Mouse (Mus musculus) megakaryocyte, adult 5-6 weeks (primary cell): ENCODE measurements around the gene Tmem114. TPM values are rescaled to one million over a fixed set of nuclear protein-coding genes. Genes with fewer than 3 reads are reported as not detected.

Experiments
- ATAC-seq: 2 replicates; pipeline ENCODE4 v1.8.0; 2016; ENCODE audit warnings: mild to moderate bottlenecking, inconsistent platforms; ENCODE audit not compliant: poor library complexity, severe bottlenecking
- total RNA-seq, 2 experiments: library from RNA; stranded (forward) in 1 of 2; stranded (reverse) in 1 of 2; fragments of 153-499, 151-499 nt in 1 of 2; fragments of 221-1000, 200-1000 nt in 1 of 2; gene quantifications; 2 replicates each; pipeline versions ENCODE4 v1.2.3 to v1.2.4; 2015 to 2017

Tmem114 gene
- total RNA-seq (2015): not detected in 2 replicates
- total RNA-seq (2017): not detected in 2 replicates

DNA sequence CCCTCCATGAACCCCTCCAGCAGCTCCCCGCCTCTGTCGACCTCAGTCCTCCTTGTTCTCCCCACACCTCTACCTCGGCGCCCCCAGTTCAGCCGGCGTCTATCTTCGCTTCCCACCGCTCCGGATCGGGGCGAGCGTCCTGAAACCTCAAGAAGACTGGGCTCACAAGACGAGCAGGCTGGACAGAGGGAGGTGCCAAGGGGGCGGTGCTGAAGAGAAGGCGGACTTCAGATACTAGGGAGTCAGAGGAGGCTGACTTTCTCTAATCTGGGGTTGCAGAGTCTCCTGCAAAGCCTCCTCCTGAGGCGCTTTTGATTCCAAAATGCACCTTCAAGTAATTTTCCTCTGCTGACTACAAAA lies at the start of gene Tmem114:
TSS of gene Tmem114 (minus strand) at position 166 of the 360 bp plus-strand sequence.
- ATAC-seq: no peak

DNA sequence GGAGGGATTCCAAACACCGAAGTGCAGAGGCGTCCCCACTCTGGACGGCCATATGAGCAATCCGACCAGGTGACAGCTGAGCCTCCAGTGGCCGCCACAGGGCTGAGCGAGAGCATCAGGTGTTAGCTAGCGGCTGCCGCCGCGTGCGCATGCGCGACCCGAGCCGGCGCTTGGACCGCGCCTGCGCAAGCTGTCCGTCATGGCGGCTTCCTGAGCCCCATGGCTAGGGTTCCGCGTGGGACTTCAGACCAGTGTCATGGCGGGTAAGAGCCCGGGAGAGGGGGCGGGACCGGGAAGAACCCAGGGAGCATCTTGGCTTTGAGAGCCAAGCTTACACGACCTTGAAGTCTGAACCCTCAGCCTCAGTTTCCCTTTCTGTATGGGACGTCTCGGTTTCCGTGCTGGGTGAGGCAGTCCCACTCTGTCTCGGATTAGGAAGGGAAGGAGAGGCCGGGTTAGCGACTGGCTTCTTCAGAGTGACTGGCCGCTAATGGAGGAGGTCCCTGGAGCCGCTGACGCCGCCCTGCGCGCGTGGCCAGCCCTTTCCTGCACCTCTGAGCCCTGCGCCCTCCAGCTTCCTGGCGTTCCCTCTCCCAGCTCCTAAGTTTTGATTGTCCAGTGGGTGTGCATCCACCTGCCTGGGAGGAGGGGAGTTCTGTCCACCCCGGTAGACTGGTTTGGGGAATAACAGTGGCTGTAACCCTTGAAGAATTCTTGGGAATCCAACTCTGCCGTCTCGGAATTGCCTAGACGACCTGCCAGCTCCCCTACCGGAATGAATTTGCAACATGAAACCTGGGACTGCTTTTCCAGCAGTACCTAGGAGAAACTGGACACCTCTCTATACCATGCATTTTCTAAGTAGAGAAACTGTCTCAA lies 45.9 kb upstream of the Tmem114 start, which contains the start of gene Mettl22:
TSS of gene Mettl22 (plus strand) at position 186 of the 879 bp plus-strand sequence.
- ATAC-seq: peak; percentile 91

DNA sequence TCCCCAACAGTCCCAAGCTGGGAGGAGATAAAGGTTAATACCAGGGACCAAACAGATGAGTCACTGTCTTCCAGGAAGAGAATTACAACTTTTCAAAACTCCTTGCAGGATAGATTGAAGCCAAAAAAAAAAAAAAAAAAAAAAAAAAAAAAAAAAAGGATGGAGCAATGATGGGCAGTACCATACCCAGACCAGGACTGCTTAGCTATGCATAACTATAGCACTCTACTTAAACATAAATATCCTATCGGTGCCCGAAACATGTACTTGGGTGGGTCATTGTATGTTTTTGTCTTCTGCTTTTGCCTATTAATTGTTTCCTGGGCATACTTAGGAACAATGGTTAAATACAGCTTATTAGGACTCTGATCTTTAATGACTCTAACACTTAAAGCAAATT lies 45.2 kb upstream of the Tmem114 start:
- no peak for ATAC-seq

DNA sequence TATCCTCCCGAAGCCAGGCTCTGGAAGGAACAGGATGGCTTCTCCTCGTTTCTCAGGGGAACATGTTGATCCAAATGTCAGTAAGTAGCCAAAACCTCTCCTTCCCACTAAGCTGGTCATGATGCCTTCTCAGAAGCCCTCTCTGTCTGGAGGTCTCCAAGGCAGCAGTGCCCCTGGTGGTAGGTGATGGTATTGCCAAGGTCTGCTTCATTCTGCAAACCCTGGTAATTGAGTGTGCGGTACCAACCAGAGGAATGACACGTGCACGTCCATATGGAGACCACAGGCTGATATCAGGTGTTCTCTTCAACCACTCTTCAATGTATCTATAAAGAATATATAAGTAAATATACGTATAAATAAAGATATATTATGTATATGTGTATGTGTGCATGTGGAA lies 34.2 kb upstream of the Tmem114 start:
- peak; percentile 92 for ATAC-seq

DNA sequence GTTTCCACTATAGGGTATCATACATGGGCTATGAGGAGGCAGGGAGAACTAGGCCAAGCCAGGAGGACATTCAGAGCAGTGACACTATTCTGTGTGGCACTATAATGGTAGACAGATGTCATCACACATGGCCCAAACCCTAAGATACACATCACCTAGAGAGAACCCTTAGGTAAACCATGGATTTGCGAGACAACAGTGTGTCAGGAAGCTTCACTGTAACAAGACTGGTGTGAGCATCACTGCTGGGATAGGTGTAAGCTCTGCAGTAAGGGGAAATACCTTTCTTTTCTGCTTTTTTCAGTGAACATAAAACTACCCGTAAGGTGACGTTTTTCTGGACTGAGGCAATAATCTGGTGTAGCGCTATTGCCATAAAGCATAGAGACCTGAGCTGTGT lies 33.5 kb upstream of the Tmem114 start:
- no peak for ATAC-seq

DNA sequence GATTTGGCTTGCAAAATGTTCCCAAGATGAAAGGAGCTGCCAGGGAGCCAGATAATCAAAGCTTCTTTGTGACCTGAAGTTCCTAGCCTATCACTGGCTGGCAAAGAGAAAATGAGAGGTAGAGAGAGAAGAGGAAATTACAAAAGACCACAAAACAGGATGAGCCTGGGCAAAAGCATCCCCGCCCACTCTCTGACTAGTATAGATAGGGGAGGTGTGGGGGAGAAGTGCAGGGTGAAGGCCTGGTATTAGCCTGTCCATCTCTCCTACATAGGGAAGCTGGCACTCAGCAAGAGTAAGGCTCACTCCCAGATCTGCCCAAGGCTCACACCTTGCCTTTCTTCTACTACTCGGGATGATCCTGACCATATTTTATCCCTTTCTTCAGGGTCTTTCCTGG lies 30.3 kb upstream of the Tmem114 start:
- ATAC-seq: peak; percentile 77

DNA sequence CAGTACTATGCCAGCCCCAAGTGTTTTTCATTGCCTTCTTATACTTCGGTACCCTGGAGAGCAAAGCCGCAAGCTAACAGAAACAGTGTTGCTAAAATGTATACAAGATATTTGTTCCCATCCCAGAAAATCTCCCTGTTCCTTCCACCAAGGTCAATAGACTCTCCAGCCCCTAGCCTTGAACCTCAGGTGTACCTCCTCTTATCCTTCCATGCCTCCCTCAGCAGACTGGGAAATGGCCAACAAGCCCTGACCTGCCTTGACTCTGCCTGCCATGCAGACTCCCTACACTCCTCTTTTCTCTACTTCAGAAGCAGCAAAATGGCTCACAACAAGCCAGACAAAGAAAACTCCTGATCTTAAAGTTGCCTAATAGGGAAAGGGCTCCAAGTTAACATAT lies 28.4 kb upstream of the Tmem114 start:
- ATAC-seq: no peak

DNA sequence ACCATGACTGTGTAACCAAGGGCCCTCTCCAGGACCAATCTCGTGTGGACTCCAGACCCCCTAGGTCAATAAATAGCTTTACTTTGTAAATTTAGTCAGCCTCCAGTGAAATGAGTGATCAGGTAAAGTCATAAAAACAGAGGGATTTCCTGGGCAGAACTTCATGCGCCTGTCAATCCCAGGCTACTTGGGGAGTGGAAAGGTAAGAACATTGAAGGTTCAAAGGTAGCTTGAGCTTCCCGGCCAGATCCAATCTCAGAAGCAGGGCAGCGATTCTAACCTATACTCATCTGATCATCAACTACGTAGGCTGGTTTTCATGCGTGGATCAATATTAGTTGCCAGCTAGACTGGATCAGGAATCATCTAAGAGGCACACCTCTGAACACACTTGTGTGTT lies 21.3 kb upstream of the Tmem114 start:
- no peak for ATAC-seq

DNA sequence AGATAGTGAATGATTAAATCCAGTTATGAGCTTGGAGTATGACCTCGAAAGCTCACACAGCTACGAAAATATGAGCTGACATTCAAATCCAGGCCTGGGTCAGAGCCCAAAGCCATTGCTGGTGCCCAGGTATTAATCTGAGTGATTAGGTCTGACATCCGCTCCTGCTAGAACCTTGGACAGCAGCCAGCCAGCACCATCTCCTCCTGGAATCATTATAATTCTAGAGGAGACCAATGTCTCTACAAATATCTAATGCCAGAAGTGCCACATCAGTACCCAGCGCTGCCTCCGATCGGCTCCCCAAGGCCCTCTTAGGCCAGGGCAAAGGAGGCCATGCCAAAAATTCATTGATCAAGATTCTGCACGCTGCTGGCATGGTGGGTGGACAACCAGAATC lies 20.0 kb upstream of the Tmem114 start:
- no peak for ATAC-seq

DNA sequence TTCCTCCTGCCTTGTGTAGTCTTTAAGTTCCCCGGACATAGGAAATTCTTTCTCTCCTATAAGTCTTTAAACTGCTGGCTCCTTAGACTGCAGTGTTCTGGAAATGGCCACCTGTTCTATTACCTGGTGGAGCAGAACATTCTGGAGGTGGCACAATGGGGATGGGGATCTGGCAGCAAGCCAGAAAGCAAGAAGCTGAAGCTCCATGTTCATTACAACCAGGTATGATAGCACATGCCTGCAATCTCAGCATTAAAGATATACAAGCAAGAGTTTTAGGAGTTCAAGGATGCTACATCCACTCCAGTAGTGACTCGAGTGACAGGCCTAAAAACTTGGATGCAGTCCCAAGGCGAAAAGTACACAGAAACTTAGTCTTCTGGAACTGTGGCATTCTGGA lies 7.7 kb upstream of the Tmem114 start:
- ATAC-seq: no peak

DNA sequence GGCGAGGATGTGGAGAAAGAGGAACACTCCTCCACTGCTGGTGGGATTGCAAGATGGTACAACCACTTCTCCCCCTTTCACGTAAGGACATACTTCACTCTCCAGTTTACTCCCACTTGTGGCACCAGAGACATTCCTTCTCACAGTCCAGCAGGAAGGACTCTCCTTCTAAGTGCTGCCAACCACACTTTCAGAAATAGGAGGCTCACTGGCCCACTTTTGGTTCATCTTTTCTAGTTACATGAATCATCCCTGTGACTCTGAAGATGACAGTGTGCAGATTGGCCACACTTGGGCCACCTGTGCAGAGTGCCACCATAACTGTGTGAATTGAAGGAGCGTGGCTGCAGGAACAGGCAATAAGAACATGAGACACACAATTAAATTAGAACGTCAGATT lies 4.6 kb upstream of the Tmem114 start:
- ATAC-seq: no peak

DNA sequence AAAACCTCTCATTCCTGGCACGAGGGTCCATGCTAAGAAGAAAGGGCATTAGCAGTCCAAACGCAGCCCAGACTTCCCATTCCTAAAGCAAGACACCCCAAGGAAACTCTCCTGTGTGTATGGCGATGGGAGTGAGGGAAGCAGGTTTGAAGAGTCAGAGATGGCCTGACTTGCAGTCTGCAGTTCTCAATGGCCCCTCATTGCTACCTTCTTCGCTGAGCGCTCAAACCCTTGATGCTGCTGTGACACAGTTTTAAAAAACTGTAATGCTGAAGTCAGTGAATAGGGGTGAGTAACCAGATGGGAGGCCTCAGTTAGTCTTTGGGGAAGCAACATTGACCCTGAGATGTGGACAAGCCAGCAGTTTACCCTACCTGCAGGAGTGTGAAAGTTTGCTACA lies 800 bp upstream of the Tmem114 start:
- no peak for ATAC-seq

DNA sequence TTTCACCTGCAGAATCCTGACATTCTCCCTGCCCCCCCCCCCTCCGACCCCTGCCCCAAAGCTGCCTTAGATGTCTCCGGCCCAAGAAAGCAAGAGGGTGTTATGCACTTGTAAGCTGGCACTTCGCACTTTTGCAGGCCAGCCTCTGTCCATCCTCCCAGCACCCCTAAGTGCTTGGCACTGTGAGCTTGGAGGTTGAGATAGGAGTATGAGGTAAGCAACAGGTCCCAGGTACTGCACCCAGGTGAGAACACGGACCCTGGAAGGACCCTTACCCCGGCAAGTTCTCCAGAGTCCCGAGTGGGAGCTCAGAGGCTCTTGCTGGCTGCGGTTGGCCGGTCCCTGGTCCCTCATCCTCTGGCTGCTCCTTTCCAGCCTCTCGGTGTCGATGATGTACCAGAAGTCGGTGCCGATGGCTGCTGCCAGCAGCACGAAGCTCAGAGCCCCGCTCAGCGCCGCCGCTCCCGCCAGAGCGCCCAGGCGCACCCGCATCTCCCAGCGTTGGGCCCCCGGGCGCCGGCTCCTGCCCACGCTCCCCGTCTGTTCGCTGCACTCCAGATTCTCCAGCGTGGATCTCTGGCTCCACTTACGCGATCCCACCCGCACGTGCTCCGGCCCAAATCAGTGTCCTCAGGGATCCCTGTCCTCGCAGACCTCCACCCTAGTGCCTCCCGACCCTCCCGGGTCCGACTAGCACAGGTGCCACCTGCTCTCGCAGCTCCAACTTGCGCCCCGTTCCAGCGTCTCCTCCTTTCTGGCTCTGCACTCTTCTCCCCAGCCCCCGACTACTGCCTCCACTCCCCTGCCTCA lies 570 bp downstream of the Tmem114 start:
- no peak for ATAC-seq

DNA sequence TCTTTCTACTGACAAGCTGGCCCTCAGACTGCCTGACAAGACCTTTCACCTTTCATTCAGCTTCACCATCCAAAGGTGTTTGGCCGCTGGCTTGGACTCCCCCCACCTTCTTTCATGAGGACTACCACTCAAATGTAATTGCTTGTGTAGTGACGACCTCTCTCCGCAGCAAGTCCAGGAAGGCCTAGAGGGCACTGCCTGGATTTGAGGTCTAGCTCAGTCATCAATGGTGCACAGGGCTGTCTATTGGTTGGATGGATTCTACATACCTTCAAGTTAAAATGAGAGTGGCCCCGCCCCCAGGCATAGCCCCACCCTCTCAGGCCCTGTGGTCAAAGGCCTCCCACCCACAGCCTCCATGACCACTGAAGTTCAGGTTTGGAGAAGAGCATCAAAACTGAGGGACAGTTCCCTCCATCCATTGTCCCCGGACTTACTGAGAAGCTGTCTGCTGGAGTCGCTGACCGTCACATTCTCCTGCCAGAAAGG lies 1.3 kb downstream of the Tmem114 start:
- ATAC-seq: no peak

DNA sequence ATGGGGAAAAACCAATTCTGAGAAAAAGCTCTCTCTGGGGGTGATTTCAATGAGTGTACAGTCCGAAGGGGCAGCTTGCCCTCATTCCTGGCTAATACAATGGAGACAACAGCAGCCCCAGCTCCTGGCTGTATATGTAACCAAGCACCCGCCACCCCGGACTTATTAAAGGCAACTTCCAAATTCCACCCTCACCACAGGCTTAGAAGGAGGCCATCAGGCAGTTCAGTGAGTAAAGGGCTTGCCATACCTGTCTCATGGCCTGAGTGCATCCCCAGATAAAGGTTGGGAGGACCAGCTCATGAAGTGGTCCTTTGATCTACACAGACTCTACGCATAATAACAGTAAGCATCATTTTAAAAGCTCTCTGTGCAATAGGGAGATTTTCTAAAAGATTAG lies 4.1 kb downstream of the Tmem114 start:
- no peak for ATAC-seq

DNA sequence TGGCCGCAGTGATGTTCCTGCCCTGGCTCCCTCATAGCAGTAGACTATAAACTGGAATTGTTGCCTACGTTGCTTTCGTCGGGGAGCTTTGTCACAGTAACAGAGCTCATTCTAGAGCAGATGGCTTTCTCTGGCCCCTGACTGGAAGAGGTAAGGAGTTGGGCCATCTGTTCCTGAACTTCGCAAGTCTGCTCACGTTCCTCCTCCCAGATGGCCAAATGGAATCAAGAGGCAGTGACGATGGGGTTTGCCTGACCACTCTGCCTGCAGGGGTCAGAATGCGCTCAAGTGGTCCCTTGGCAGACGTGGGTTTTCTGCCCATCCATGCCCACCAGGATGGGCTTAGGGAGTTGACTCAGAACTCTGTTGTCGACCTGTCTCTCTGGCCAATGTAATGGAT lies 4.6 kb downstream of the Tmem114 start:
- no peak for ATAC-seq

DNA sequence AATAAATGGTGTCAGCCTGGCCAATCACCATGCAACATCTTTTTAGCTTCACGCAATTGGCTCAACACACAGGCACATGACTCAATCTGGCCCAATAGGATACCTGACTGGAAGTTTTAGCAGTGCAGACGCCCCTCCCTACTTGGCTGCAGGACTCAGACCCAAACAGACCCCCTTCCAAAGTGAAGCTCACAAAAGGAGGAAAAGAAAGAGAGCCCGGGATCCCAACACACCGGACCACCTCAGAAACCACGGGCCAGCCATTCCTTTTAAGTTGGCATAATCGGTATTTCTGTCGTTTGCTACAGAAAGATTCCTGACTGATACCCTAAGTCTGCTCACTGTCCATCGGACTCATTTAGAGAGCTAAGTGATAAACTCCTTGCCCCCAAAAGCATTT lies 5.3 kb downstream of the Tmem114 start:
- ATAC-seq: no peak

DNA sequence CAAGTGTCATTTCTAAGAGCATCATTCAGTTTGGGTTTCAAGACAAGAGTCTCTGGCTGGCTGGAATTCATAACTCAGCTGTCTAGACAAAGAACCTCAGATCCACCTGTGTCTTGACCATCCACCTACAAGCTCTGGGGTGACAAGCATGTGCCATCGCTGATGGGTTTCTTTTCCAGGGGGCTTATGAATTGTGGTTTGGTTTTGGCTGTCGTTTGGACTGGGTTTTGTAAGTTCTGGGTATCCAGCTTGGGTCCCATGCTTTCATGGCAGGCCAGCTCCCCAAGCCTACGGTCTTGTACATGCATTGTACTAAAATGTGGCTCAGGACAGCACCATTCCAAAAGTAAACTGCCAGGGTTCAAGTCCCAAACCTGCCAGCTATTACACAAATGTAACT lies 6.8 kb downstream of the Tmem114 start:
- no peak for ATAC-seq

DNA sequence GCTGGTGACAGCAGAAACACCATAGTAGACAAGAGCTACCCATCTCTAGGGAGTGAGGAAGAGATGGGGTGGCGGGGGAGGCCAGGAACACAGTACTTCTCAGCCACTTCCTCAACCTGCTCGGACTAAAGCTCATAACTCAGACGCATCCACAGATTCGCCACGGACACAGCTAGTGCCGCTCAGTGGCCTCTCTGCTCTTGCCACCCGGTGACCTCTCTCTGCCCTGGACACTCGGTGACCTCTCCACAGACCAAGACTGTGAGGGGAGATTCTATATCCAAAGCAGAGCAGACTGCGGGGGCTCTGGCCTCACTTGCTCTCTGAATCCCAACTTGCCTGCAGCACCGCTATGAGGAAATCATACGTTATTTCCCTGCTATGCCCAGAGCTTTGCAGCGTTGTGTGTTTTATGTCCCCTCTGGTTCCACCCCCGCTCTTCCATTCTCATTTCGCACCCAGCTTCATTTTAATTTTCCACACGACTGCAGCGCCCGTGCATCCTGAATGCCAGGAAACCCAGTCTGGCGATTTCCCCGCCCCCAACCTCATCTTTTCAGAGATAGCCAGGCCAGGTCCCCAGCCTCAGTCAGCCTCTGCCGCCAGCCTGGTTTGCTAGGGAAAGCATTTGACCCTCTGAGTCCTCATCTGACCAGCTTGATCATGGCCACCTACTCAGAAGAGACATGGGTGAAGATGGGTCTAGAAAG lies 7.8 kb downstream of the Tmem114 start:
- no peak for ATAC-seq

DNA sequence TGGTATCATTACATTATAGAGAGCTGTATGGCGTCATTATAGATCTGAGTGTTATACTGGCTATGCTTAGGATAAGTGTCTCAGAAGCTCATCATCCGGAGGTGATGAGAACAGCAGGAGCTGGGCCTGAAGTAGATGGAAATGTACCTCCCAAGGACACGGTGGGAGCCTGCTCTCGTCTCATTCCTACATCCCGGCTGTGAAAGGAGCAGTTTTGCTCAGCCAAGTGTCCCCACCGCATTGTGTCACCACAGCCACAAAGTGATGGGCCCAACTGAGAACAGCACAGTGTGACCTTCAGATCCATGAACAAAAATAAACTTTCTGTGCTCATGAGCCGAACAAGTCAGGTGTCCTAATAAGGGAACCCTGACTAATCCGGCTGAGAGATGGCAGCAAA lies 8.9 kb downstream of the Tmem114 start:
- no peak for ATAC-seq

DNA sequence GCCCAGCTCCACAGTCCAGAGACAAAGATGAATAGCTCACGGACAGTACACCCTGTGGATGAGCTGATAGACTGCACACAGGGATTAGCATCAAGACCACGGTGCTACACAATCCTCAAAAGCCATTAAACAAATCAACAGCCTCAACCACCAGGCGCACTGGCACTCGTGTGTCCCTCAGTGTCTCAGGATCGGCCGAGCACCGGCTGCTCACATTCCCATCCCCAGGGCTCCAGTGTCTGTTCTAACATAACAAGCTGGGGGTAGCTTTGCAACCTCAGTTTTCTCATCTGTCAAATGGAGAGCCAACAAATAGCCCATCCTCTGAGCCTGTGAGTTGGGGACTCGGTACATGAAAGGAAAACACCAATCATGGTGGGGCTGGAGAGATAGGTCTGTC lies 11.5 kb downstream of the Tmem114 start:
- no peak for ATAC-seq
